Mouse (Mus musculus) liver, embryonic 15.5 days (tissue): ENCODE measurements around the gene Baiap2l2. TPM values are rescaled to one million over a fixed set of nuclear protein-coding genes. Genes with fewer than 3 reads are reported as not detected.

Experiments
- ATAC-seq: fragments of 200-750 bp; cut with Nextera tagmentation; 2 replicates; pipeline ENCODE4 v1.8.0; 2017; ENCODE audit warnings: moderate number of reproducible peaks, mild to moderate bottlenecking, moderate library complexity; ENCODE audit not compliant: insufficient read depth
- H3K27ac ChIP-seq: fragments of 300-500 bp; sonication (generic); replicated peaks from 2 replicates; pipeline ENCODE4 v1.5.1; 2015; ENCODE audit warnings: mild to moderate bottlenecking, inconsistent platforms
- H3K27me3 ChIP-seq: fragments of 300-500 bp; sonication (generic); 2 replicates; pipeline ENCODE4 v1.6.1; 2015; ENCODE audit warnings: mild to moderate bottlenecking, inconsistent platforms
- H3K36me3 ChIP-seq: fragments of 300-500 bp; sonication (generic); replicated peaks from 2 replicates; pipeline ENCODE4 v1.6.1; 2015; ENCODE audit warnings: moderate library complexity, mild to moderate bottlenecking, inconsistent platforms
- H3K4me1 ChIP-seq: fragments of 300-500 bp; sonication (generic); replicated peaks from 2 replicates; pipeline ENCODE4 v1.6.1; 2015; ENCODE audit warnings: inconsistent platforms
- H3K4me2 ChIP-seq: fragments of 300-500 bp; sonication (generic); 2 replicates; pipeline ENCODE4 v1.6.1; 2015; ENCODE audit warnings: moderate library complexity, mild to moderate bottlenecking, inconsistent platforms
- H3K4me3 ChIP-seq: fragments of 300-500 bp; sonication (generic); replicated peaks from 2 replicates; pipeline ENCODE4 v1.5.1; 2015; ENCODE audit warnings: mild to moderate bottlenecking, inconsistent platforms
- H3K9ac ChIP-seq: fragments of 300-500 bp; sonication (generic); 2 replicates; pipeline ENCODE4 v1.6.1; 2015; ENCODE audit warnings: moderate library complexity, mild to moderate bottlenecking, inconsistent platforms
- H3K9me3 ChIP-seq: fragments of 300-500 bp; sonication (generic); replicated peaks from 2 replicates; pipeline ENCODE4 v1.6.1; 2016; ENCODE audit warnings: inconsistent platforms
- WGBS: fragments of 180-500 bp; shearing (Covaris S2); methylation state at CpG from one replicate; pipeline ENCODE4 v1.1.7; 2015; ENCODE audit warnings: mixed read lengths; ENCODE audit not compliant: insufficient replicate concordance; 5-methylcytosine and 5-hydroxymethylcytosine counted together
- polyA plus RNA-seq: library from polyadenylated mRNA; unstranded; fragments of >200 nt; fragmentation: Nextera tagmentation; extraction: Ambion mirVana; gene quantifications from 2 replicates; pipeline ENCODE4 v1.2.1, GENCODE M21; 2015

Baiap2l2 gene
- polyA plus RNA-seq, 1 experiment from 2014 or later, result 2.7 TPM

DNA sequence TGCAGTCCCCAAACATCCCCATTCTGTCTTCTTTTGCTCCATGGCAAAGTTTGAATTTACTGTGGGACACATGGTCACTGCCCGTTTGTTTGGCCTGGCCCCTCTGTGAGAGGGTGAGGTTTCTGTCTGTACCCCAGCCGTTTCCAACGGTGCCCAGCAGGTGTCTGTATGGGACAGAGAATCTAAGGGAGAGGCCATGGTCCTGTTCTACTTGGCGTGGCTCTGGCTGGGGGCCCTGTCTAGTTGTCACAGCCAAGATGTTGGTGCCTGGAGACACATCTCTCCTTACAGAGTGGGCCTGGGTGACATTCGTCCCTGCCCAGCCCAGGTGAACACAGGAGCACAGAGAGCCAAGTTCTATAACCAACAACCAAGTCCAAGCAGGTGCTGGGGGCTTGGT is 4.5 kb downstream of the Baiap2l2 start:
- Histone ChIP-seq H3K4me1 (peaks cover 30% of the 10 kb centered on the region), H3K9ac (no peak overlapping the region), H3K27ac (peak overlapping the region; percentile 61; the same call in 1 of the 2 replicates), H3K4me3 (no peak overlapping the region), H3K9me3 (no peaks in the 10 kb centered on the region), H3K4me2 (peak overlapping the region; percentile 19), H3K36me3 (no peaks in the 10 kb centered on the region), H3K27me3 (no peaks in the 10 kb centered on the region)
- no peak for ATAC-seq
- WGBS, result 46% methylated on average over 5 of the region's 5 CpGs

DNA sequence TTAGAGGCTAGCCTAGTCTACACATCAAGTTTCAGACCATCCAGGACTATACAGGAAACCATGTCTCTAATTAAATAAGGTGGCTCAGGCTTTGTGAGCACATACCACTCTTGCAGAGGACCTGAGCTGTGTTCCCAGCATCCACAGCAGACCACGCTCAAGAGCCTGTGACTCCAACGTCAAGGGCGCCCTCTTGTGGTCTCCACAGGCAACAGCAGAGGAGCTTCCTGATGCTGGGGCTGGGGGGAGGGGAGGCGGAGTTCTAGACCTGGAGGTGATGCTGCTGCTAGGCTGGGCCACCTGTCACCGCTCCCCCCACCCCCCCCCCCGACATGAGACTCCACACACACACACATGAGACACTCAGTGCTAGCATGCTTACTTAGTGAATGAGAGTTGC is 5.1 kb downstream of the Baiap2l2 start:
- Histone ChIP-seq H3K4me2 (no peak overlapping the region), H3K4me3 (no peak overlapping the region), H3K27ac (no peak overlapping the region), H3K9me3 (no peaks in the 10 kb centered on the region), H3K9ac (no peak overlapping the region), H3K4me1 (peaks cover 30% of the 10 kb centered on the region), H3K36me3 (no peaks in the 10 kb centered on the region), H3K27me3 (no peaks in the 10 kb centered on the region)
- ATAC-seq, result no peak
- WGBS, result 34% methylated on average over 6 of the region's 6 CpGs

DNA sequence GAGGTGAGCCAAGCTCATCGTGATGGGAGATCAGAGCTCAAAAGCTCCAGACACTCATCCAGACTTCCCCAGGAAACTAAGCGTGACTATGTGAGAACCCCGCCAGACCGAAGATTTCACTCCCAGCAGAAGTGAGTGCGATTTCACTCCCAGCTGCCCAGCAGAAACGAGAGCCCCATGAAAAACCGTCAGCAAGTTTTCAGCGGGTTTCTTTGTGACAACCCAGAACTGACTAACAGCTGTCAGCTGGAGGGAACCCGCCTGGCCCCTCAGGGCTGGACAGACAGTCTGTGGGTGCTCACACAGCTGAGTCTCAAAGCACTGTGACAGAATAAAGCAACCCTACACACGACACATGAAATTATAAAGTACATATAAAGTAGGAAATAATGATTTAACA is 7.6 kb downstream of the Baiap2l2 start:
- 57% methylated on average over 10 of the region's 10 CpGs for WGBS
- H3K4me3 ChIP-seq, result no peak overlapping the region
- no peak overlapping the region for H3K27ac ChIP-seq
- no peaks in the 10 kb centered on the region for H3K36me3 ChIP-seq
- H3K4me2 ChIP-seq, result no peak overlapping the region
- H3K9me3 ChIP-seq, result no peaks in the 10 kb centered on the region
- no peak for ATAC-seq
- H3K4me1 ChIP-seq, result peaks cover 20% of the 10 kb centered on the region
- no peaks in the 10 kb centered on the region for H3K27me3 ChIP-seq
- H3K9ac ChIP-seq, result no peak overlapping the region

DNA sequence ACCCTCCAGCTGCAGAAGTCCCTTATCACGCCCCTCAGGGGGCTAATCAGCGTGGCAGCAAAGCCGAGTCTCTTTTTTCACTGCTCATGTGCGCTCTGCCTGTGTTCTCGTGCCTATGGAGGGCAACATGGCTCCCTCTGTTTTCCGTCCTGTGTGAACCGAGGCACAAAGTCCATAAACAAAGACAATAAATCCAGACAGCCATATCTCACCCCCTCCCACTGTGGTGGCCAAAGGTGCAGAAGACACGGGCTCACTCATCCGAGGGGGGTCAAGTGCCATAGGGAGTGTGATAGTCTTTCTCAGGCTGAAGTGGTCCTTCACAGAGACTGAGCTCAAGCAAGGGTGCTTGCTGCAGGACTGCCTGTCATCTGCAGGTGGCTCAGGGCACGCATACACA is 12.3 kb downstream of the Baiap2l2 start:
- Histone ChIP-seq H3K9me3 (no peaks in the 10 kb centered on the region), H3K27me3 (peaks cover 17% of the 10 kb centered on the region), H3K4me3 (no peak overlapping the region), H3K36me3 (no peaks in the 10 kb centered on the region), H3K9ac (no peak overlapping the region), H3K4me2 (no peak overlapping the region), H3K4me1 (peaks cover 11% of the 10 kb centered on the region), H3K27ac (no peak overlapping the region)
- no peak for ATAC-seq
- WGBS, result 58% methylated on average over 10 of the region's 10 CpGs

DNA sequence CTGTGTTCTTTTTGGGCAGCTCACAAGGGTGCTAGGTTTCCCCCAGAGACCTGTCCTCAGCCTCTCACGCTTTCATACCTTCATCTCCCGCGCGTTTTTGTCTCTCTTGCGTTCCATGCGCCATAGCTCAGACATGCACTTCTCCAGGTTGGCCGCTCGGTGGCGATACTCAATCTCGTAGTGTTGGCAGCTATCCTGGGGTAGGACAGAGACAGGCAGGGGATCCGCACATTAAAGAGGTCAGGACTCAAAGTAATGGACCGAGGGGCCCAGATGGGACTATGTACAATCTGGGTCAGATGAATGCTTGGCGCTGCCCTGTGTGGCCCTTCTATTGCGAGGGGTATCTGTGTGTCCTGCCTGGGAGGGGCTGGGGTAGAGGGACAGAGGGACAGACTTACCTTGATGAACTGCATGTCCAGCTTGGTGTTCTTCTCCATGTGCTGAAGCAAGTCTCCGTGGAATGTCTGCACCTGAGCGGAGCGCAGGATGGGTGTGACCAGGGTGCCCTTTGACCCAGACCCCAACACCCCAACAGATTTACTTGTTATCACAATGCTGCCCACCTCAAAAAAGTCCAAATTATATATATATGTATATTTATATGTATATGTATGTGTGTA is 14.1 kb downstream of the Baiap2l2 start:
- ATAC-seq, result no peak
- Histone ChIP-seq H3K4me1 (peaks cover 11% of the 10 kb centered on the region), H3K27ac (no peak overlapping the region), H3K9ac (no peak overlapping the region), H3K4me2 (peak overlapping the region; percentile 70), H3K4me3 (peak overlapping the region; percentile 36), H3K36me3 (no peaks in the 10 kb centered on the region), H3K27me3 (peaks cover 20% of the 10 kb centered on the region), H3K9me3 (no peaks in the 10 kb centered on the region)
- 17% methylated on average over 17 of the region's 17 CpGs for WGBS

DNA sequence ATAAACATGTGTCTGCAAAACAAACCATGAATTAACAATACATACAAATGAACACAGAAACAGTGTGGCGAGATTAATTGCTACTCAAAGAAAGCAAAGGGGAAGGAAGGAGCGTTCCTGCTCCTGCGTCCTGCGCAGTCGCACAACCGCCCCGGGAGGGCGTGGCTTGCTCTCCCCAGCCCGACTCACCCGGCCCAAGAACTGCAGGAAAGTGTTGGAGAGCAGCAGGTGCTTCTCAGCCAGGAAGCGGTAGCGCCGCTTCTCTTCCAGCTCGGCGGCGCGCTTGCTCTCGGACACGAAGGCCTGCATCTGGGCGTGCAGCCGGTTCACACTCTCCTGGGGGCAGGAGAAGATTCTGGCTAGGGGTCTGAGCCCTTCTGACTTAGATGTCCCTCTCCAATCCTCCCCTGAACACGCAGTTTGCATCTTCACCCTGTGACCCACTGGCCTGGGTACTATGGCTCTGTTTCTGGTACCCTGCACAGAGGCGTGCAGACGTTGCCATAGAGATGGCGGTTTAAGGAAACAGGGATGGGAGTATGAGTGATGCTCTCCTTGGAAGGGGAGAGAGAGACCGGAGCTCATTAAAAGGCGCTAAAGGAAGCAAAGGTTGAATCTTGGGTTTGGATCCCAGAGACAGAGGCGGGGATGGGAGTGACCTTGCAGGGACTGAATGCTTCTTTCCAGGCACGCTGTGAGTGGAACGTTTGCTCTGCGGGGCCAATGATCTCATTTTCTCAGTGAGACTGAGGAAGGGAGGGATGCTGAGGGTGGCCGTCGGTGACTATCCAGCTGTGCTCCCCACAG is 14.8 kb downstream of the Baiap2l2 start:
- Histone ChIP-seq H3K4me1 (peaks cover 11% of the 10 kb centered on the region), H3K4me2 (peak overlapping the region; percentile 70), H3K9ac (peak overlapping the region; percentile 26; the same call in 1 of the 2 replicates), H3K27me3 (peaks cover 20% of the 10 kb centered on the region), H3K27ac (no peak overlapping the region), H3K9me3 (no peaks in the 10 kb centered on the region), H3K4me3 (peak overlapping the region; percentile 36), H3K36me3 (no peaks in the 10 kb centered on the region)
- WGBS, result 4% methylated on average over 33 of the region's 33 CpGs
- 0 out of 2 replicates have a peak, but pooled peaks have one; percentile 37 for ATAC-seq

DNA sequence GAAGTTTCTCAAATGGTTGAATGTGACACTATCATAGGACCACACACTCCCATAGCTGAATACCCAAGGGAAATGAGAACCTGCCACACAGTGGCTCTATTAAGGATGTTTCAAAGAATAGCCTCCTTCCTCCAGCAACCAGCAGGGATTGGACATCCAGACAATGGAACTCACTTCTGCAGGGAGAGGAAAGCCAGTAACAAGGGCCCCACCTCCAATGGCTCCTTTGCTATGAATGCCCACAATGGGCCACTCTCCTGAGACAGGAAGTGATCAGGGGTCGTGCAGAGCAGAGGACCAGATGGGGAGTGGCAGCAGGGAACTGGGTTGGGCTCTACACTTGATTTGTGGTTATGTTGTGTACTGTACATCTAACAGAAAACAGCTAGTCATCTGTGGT is 16.8 kb downstream of the Baiap2l2 start:
- no peak overlapping the region for H3K4me2 ChIP-seq
- H3K9me3 ChIP-seq, result no peaks in the 10 kb centered on the region
- H3K9ac ChIP-seq, result no peak overlapping the region
- no peaks in the 10 kb centered on the region for H3K36me3 ChIP-seq
- WGBS, result 11% methylated on average over 1 of the region's 1 CpGs
- no peak for ATAC-seq
- H3K4me1 ChIP-seq, result peaks cover 11% of the 10 kb centered on the region
- H3K27me3 ChIP-seq, result peaks cover 33% of the 10 kb centered on the region
- no peak overlapping the region for H3K27ac ChIP-seq
- no peak overlapping the region for H3K4me3 ChIP-seq

DNA sequence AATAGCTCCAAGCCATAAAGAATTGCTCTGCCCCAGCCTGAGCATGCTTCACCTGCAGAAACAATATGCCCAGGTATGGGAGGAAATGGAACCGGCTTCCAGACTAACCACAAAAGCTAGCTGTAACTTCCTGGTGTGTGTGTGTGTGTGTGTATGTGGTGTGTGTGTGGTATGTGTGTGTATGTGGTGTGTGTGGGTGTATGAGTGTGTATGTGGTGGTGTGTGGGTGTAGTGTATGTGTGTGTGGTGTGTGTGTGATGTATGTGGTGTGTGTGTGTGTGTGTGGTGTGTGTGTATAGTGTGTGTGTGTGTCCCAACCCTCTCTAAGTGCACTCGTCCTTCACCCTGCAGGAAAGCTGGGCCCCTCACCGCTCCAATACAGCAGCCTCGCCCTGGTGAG is 20.0 kb downstream of the Baiap2l2 start:
- Histone ChIP-seq H3K9me3 (no peaks in the 10 kb centered on the region), H3K36me3 (no peaks in the 10 kb centered on the region), H3K9ac (no peak overlapping the region), H3K27me3 (peaks cover 55% of the 10 kb centered on the region), H3K4me1 (peaks cover 15% of the 10 kb centered on the region), H3K27ac (no peak overlapping the region), H3K4me3 (no peak overlapping the region), H3K4me2 (no peak overlapping the region)
- ATAC-seq, result no peak
- WGBS, result 40% methylated on average over 4 of the region's 4 CpGs

DNA sequence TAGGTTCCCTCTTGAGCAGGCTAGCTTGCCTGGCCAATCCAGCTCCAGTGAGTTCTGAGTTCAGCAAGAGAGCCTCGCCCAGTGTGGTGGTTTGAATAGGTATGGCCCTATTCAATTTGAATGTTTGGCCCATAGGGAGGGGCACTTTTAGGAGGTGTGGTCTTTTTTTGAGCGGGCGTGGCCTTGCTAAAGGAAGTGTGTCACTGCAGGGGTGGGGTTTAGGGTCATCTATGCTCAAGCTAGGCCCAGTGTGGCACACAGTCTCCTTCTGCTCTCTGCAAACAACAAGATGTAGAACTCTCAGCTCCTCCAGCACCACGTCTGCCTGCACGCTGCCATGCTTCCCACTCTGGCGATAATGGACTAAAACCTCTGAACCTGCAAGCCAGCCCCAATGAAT is 21.6 kb downstream of the Baiap2l2 start:
- no peak overlapping the region for H3K27ac ChIP-seq
- no peak for ATAC-seq
- peaks cover 14% of the 10 kb centered on the region for H3K4me1 ChIP-seq
- WGBS, result 76% methylated on average over 6 of the region's 6 CpGs
- no peaks in the 10 kb centered on the region for H3K9me3 ChIP-seq
- H3K9ac ChIP-seq, result no peak overlapping the region
- peaks cover 64% of the 10 kb centered on the region for H3K27me3 ChIP-seq
- H3K4me3 ChIP-seq, result no peak overlapping the region
- no peaks in the 10 kb centered on the region for H3K36me3 ChIP-seq
- H3K4me2 ChIP-seq, result no peak overlapping the region

DNA sequence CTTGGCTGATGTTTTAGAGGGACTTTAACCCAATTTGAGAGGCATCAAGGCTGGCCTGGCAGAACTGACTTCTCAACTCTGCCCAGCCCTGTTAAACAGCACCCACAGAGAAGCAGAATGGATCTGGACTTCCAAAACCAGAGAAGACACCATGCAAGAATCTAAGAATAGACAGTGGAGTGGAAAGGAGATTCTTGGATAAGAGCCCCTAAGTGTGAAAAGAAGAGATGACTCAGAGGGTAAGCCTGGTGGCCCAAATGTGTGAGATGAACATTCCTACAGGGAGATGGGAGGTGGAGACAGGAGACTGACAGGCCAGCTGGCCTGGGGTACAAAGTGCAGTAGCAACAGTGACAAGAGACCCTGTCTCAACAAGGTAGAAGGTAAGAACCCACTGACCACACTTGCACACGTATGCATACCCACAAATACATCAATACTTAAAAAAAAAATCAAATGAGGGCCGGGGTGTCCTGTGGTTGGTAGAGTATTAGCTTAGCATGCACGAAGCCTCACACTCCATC is 22.5 kb downstream of the Baiap2l2 start:
- Histone ChIP-seq H3K27me3 (peaks cover 73% of the 10 kb centered on the region), H3K27ac (no peak overlapping the region), H3K4me3 (no peak overlapping the region), H3K9ac (no peak overlapping the region), H3K4me2 (no peak overlapping the region), H3K9me3 (no peaks in the 10 kb centered on the region), H3K36me3 (no peaks in the 10 kb centered on the region), H3K4me1 (peaks cover 14% of the 10 kb centered on the region)
- no peak for ATAC-seq
- 65% methylated on average over 3 of the region's 3 CpGs for WGBS

DNA sequence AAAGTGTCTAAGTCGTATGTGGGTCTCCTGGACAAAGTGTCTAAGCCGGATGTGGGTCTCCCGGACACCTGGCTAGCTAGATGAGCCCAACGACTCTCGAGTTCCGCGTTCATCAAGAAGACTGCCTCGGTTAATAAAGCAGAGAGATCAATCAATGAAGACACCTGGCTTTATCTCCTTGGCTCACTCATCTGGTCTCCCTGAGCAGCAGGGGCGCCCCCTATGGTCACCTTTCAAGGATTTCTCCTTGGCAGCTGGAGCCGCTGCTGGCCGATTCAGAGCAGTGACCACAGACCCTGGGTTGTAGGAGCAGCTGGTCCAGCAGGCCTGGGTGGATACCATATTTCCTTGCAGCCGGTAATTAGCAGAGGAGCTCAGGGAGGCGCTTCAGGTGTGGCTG is 23.0 kb downstream of the Baiap2l2 start:
- Histone ChIP-seq H3K9me3 (no peaks in the 10 kb centered on the region), H3K27ac (no peak overlapping the region), H3K4me2 (no peak overlapping the region), H3K4me3 (no peak overlapping the region), H3K36me3 (no peaks in the 10 kb centered on the region), H3K4me1 (peaks cover 14% of the 10 kb centered on the region), H3K9ac (no peak overlapping the region), H3K27me3 (peaks cover 73% of the 10 kb centered on the region)
- WGBS, result 24% methylated on average over 13 of the region's 13 CpGs
- ATAC-seq, result no peak
